Mouse (Mus musculus): ENCODE results near the gene Tmc2.

Tmc2 gene

DNA sequence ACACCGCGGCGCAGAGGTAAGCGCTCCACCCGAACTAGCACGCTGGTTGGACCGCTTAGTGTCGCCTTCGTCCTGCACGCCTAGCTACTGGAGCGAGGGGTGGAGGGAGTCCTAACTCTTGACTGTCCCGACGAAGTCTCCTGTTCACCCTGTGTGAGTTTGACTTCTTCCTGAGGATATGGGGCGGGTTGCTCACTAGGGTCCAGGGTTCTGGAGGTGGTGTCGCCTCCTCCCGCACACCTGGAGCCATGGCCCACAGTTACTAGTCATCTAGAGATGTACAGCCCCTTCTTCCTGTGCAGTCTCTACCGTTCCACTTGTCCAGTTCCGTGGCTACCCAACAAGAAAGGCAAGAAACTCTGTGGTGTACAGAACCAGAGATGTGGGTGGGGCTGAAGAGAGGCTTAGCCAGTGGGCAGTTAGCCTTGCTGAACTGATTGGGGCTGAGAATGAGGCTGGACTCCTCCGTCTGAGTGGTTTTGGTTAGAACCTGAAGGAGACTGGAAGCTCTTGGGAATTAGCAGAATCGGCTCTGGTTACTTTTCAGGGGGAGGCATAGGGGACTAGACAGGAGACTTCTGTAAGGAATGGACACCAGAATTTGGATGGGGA lies 101.2 kb downstream of the Tmc2 start:
- DNase-seq (ENCODE audit: low spot score in 2 of 2), result no peak

DNA sequence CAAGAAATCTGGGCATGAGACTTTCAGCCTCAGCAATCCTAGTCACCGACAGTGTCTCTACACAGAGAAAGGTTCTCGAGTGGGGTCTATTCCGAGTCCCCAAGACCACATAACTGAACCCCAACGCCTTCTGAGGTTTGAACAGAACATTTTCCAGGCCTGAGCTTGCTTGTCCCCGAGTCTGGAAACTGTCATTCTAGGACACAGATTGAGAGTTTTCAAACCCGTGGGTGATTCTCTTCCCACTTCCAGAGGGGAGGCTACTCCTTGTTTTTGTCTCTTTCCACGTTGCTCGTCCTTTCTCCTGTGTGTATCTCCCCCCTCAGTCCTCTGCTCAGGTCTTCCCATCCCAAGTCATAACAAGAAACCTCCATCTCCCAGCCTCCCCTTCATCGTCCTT lies 102.6 kb downstream of the Tmc2 start:
- DNase-seq (ENCODE audit: low spot score in 2 of 2), result no peak

DNA sequence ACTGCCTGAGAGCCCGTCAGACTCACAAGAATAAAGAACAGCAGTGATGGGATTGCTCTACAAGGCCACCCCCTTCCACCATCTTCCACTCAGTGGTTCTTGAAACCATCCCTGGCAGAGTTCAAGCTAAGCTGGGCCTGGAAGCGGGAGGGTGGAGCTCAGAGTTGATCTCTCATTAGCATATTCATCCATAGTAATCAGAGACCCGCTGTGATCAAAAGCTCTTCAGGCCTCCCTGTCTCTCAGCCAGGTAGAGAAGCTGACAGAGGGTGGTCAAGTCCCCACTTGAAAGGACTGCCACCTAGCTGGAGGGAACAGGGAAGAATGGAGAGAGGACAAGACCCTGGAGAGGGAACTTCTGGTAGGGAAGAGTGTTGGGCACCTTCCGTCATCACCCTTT lies 108.0 kb downstream of the Tmc2 start:
- no peak for DNase-seq (ENCODE audit: low spot score in 2 of 2)

All from right cerebral cortex, postnatal 10 days (tissue).